Mouse (Mus musculus) MN1 (cell line): ENCODE measurements around the gene Gatad2a.
"Not testable (repeated sequence)": the region's sequence is repeated elsewhere in the genome, so short reads cannot be mapped to it uniquely, and the experiment has no call there.

Experiments
- DNase-seq: peaks from one replicate; pipeline ENCODE4 v3.0.0-alpha.2; 2016; ENCODE audit warnings: low spot score

The Gatad2a gene

DNA sequence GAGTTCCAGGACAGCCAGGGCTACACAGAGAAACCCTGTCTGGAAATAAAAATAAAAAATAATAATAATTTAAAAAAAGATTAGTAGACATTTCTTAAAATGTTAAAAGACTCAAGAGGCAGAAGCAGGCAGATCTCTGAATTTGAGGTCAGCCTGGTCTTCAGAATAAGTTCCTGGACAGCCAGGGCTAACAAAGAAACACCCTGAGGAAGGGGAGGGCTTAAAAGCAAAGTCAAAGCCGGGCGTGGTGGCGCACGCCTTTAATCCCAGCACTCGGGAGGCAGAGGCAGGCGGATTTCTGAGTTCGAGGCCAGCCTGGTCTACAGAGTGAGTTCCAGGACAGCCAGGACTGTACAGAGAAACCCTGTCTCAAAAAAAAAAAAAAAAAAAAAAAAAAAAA lies 7.2 kb downstream of the Gatad2a start:
- not testable (repeated sequence) for DNase-seq

GRCm38 (mm10) chr8:69987744-69988143 lies 8.4 kb downstream of the Gatad2a start:
- no peak for DNase-seq

DNA sequence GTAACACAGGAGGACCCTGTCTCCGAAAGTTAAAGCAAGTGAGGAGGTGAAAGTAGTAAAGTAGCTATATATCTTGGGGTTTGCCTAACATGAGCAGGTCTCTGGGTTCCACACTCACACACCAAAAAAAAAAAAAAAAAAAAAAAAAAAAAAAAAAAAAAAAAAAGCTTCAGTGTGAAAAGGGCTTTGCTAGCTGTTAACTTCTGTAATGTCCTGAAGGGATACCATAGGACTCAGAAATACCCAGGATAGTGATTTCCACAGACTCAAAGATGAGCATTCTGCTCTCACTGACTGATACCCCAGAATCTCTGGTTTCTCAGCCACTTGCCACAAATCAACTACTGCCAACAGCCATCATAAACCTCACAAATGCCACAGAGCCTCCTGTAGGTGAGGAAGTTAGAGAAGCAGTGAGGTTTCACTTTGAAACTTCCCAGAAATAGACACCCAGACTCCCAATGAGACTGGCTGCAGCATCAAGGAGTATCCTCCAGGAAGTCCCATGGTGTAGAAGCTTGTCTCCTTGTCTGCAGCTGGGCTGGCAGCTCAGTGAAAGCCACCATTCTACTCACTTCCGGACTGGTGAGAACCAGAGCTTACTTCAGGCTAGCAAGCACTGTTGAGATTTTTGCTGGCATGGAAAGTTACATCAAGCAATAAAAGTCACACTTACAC lies 11.2 kb downstream of the Gatad2a start:
- DNase-seq, result no peak

DNA sequence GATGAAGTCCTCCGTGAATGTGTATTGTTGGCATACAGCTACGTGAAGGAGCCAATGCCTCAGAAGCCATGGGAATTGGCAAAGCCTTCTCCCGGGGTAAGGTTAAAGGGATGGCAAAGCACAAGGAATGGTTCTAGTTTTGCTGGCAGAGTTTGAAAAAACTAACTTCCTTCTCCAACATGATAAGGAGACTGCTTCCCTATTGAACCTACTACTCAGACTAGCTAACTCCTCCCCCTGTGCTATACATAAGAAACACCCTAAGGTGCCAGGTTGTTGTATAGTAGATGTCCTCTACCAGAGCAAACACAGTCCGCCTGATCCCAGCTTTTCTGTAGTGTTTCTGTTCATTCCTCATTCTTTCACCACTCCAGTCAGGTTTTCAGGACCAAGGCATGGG lies 17.7 kb downstream of the Gatad2a start:
- DNase-seq, result no peak

DNA sequence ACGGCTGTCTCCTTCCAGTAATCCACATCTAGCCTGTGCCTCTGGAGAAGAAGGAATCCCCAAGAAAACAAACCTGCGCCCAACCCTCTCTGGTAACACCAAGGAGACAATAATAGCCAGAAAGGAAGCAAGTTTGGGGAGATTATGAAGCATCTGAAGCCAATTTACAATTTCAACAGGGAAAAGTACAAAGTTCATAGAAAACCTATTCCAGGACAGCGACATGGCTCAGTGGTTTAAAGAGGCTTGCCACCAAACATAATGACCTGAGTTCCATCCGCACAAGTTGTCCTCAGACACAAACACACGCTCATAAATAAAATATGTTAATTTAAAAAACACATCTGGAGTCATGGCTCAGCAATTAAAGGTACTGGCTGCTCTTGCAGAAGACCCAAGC lies 21.4 kb downstream of the Gatad2a start:
- DNase-seq, result no peak

- peak; percentile 97 for DNase-seq
Measured at GRCm38 (mm10) chr8:69974194-69974614, 22.0 kb downstream of the Gatad2a start.

- peak; percentile 29 for DNase-seq
Measured at GRCm38 (mm10) chr8:69973442-69974161, 22.6 kb downstream of the Gatad2a start.

- DNase-seq, result no peak
Measured at GRCm38 (mm10) chr8:69973063-69973441, 23.1 kb downstream of the Gatad2a start.

DNA sequence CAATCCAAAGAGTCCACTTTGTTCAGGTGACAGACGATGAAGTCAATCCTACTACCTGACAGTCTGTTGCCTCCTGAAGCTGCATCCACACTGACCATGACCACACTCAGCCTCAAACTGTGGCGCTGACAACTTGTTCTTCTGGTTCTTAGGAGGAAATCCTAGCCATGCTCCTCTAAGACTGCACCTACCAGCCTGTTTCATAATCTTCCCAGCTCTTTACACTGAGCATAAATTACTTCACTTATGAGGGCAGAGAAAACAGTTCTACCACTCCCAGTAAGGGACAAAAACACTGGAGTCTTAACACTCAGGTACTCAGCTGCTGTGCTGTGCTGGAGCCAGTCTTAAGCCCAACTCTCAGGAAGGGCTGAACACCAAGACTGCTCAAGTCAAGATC lies 25.3 kb downstream of the Gatad2a start:
- no peak for DNase-seq

- DNase-seq, result no peak
Measured at GRCm38 (mm10) chr8:69967291-69967933, 28.8 kb downstream of the Gatad2a start.

DNA sequence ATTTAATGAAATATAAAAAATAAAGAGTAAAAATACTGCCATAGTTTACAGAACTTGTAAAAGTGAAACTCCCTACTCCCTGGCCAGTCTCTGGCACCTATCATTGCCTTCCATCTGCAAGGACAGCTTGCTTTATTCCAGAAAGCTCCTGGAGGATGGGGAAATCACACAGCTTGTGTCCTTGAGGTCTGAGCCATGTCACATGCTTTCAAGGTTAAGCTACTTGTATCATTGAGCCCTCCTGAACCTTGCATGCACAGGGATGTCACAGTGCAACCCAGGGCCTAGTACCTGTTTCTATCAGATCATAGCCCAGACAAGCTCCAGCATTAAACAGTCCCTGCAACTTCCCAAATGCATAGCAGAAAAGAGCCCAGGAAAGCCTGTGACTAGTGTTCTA lies 36.9 kb downstream of the Gatad2a start:
- DNase-seq, result no peak

- DNase-seq, result no peak
Measured at GRCm38 (mm10) chr8:69957879-69958278, 38.3 kb downstream of the Gatad2a start.

DNA sequence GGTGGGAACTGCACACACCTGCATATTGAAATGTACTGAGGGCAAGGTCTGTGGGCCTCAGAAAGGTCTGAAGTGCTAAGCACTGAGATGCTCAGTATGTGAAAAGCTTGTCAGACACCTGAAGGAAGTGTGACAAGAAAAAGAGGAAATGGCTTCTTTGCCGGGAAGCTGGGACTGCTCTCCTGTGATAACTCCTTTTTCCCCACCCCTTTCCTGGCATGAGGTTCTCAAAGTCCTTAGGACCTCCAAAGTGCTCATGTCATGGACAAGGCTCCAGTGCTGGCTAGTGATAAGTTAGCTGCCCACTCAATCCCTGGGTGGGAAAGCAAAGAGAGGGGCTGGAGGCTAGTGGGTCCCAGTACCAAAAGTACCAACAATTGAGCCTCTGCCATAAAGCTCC lies 38.8 kb downstream of the Gatad2a start:
- DNase-seq, result no peak

DNA sequence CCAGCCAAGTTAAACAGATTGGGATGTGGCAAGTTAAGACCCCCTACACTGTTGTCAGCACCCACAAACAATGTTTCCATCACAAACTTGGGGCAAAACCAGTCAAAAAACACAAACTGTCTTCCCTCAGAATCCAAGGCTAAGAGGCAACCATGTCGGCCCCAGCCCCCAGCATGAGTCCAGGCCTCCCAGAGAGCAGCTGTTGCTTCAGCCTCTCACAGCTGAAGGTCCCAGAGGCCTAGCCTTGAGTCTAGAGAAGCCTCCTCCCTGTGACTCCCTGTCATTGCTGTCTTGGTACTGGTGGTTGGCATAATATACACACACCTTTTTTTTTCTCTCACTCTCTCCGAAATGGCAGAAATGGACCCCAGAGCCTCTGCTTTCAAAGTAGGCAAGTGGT lies 39.5 kb downstream of the Gatad2a start:
- no peak for DNase-seq

- DNase-seq, result no peak
Measured at GRCm38 (mm10) chr8:69954642-69955041, 41.5 kb downstream of the Gatad2a start.

- no peak for DNase-seq
Measured at GRCm38 (mm10) chr8:69954213-69954612, 42.0 kb downstream of the Gatad2a start.

- no peak for DNase-seq
Measured at GRCm38 (mm10) chr8:69950300-69950699, 45.9 kb downstream of the Gatad2a start.

DNA sequence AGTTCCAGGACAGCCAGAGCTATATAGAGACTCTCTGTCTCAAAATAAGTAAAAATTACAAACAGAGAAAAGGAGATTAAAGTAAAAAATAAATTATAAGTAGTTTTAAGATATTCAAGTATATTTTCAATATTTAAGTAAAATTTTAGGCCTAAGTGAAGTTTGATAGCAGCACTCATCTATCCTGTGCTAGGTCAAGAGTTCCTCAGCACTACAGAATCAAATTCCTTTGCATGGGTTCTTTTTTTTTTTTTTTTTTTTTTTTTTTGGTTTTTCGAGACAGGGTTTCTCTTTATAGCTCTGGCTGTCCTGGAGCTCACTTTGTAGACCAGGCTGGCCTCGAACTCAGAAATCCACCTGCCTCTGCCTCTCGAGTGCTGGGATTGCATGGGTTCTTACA lies 53.7 kb downstream of the Gatad2a start:
- DNase-seq, result not testable (repeated sequence)

GRCm38 (mm10) chr8:69940386-69940785 lies 55.8 kb downstream of the Gatad2a start:
- DNase-seq, result no peak

- DNase-seq, result peak; percentile 53
Measured at GRCm38 (mm10) chr8:69939633-69940032, 56.6 kb downstream of the Gatad2a start.

- DNase-seq, result no peak
Measured at GRCm38 (mm10) chr8:69938245-69938982, 57.8 kb downstream of the Gatad2a start.

GRCm38 (mm10) chr8:69937466-69937865 lies 58.7 kb downstream of the Gatad2a start:
- DNase-seq, result no peak
